In the genomic region with DNA sequence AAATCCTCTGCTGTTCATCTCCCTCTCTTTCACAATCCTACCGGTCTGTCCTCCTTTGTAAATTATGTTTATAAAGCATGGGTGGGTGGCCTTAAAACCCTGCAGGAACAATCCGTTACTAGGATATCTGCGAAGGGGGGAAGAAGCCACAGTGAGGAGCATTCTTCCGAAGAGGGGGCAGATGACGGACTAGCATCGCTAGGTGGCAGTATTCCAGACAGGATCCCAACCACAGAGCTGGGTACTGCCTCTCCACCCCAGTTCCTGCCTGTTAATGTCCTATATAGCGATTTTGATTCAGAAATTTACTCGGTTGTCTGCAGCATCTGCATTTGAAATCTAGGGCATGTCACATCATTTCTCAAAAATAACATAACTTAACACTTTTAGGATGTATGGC, we compare ENCODE assay signal across 9 mouse cellular contexts.
A peak's percentile ranks its signal among the peaks of the same experiment; 100 is the strongest.
DNase-seq lines count a peak whose midpoint lies in the region; ATAC-seq and TF ChIP-seq lines count a peak whose summit lies in the region.
"Had no signal": no experiment of that assay in that cellular context is flagged by ENCODE, and none has a peak within 500 bp of the region (broad histone marks: within the 10 kb centered on the region; RNA-seq: fewer than 3 reads in every experiment).

No protein-coding gene starts in this region.

- H3K4me1 ChIP-seq in embryonic facial prominence, embryonic 10.5 days = no peaks in the 10 kb centered on the region
- H3K4me1 ChIP-seq in heart, embryonic 16.5 days (ENCODE audit: control insufficient read depth, insufficient read depth, low read length) = no peaks in the 10 kb centered on the region
- no peaks in the 10 kb centered on the region for H3K4me1 ChIP-seq in liver, postnatal 0 days (ENCODE audit: insufficient read depth)
- no peaks in the 10 kb centered on the region for H3K4me1 ChIP-seq in neural tube, embryonic 15.5 days
- H3K4me1 ChIP-seq: embryonic facial prominence, embryonic 13.5 days had no signal

- TF ChIP-seq EP300 in liver, postnatal 0 days (IDR thresholded peaks at IDR 0.05; ENCODE audit: low read depth) = no peak

- peak overlapping the region; percentile 28; the same call in 1 of the 2 replicates for H3K4me2 ChIP-seq in heart, embryonic 16.5 days (ENCODE audit: low read depth, low read length)
- no peak overlapping the region for H3K4me2 ChIP-seq in liver, postnatal 0 days (ENCODE audit: low read depth, low read length)
- H3K4me2 ChIP-seq in neural tube, embryonic 15.5 days = 0 out of 2 replicates have a peak overlapping the region, but pooled peaks have one; percentile 5
- H3K4me2 ChIP-seq: embryonic facial prominence, embryonic 13.5 days had no signal

- peak; percentile 84 for DNase-seq in CD4-positive, CD25-positive, alpha-beta regulatory T cell, adult 2 months (ENCODE audit: low read depth, low spot score)
- DNase-seq in adrenal gland, postnatal 10 days = peak; percentile 84
- peak; percentile 67 for DNase-seq in embryonic facial prominence, embryonic 10.5 days (ENCODE audit: low spot score)
- peak; percentile 73 to 81 for DNase-seq in kidney, postnatal 4 days
- peak; percentile 66 for DNase-seq in liver, postnatal 0 days
- peak; percentile 51 for DNase-seq in thymus, postnatal 0 days (ENCODE audit: low spot score)

- no peaks in the 10 kb centered on the region for H3K9me3 ChIP-seq in embryonic facial prominence, embryonic 10.5 days
- no peaks in the 10 kb centered on the region for H3K9me3 ChIP-seq in heart, embryonic 16.5 days (replicated peaks; ENCODE audit: control insufficient read depth, low read length)
- H3K9me3 ChIP-seq in liver, postnatal 0 days (ENCODE audit: low read length) = no peaks in the 10 kb centered on the region
- no peaks in the 10 kb centered on the region for H3K9me3 ChIP-seq in neural tube, embryonic 15.5 days (replicated peaks)
- H3K9me3 ChIP-seq: embryonic facial prominence, embryonic 13.5 days had no signal

- 13% methylated on average over 8 of the region's 8 CpGs for WGBS in embryonic facial prominence, embryonic 10.5 days
- 12% methylated on average over 8 of the region's 8 CpGs for WGBS in heart, embryonic 16.5 days
- 11% methylated on average over 8 of the region's 8 CpGs for WGBS in liver, postnatal 0 days (ENCODE audit: insufficient replicate concordance)
- WGBS in neural tube, embryonic 15.5 days = 12% methylated on average over 8 of the region's 8 CpGs

- TF ChIP-seq CTCF in liver, postnatal 0 days (IDR thresholded peaks at IDR 0.05; ENCODE audit: low read depth) = peak; percentile 80

- no peaks in the 10 kb centered on the region for H3K27me3 ChIP-seq in embryonic facial prominence, embryonic 10.5 days (replicated peaks; ENCODE audit: low read depth, poor library complexity, severe bottlenecking)
- no peaks in the 10 kb centered on the region for H3K27me3 ChIP-seq in heart, embryonic 16.5 days (ENCODE audit: control insufficient read depth, insufficient read depth, low read length)
- no peaks in the 10 kb centered on the region for H3K27me3 ChIP-seq in liver, postnatal 0 days (ENCODE audit: insufficient read depth, low read length)
- no peaks in the 10 kb centered on the region for H3K27me3 ChIP-seq in neural tube, embryonic 15.5 days (replicated peaks)
- H3K27me3 ChIP-seq: embryonic facial prominence, embryonic 13.5 days had no signal

- no peaks in the 10 kb centered on the region for H3K36me3 ChIP-seq in embryonic facial prominence, embryonic 10.5 days (replicated peaks)
- no peaks in the 10 kb centered on the region for H3K36me3 ChIP-seq in heart, embryonic 16.5 days (ENCODE audit: control insufficient read depth, insufficient read depth)
- no peaks in the 10 kb centered on the region for H3K36me3 ChIP-seq in liver, postnatal 0 days (replicated peaks; ENCODE audit: insufficient read depth, low read length)
- no peaks in the 10 kb centered on the region for H3K36me3 ChIP-seq in neural tube, embryonic 15.5 days
- H3K36me3 ChIP-seq: embryonic facial prominence, embryonic 13.5 days had no signal

- H3K27ac ChIP-seq in embryonic facial prominence, embryonic 10.5 days (replicated peaks) = no peak overlapping the region
- no peak overlapping the region for H3K27ac ChIP-seq in heart, embryonic 16.5 days (ENCODE audit: low read length)
- no peak overlapping the region for H3K27ac ChIP-seq in liver, postnatal 0 days (ENCODE audit: low read depth)
- H3K27ac ChIP-seq in neural tube, embryonic 15.5 days (replicated peaks) = no peak overlapping the region
- H3K27ac ChIP-seq: embryonic facial prominence, embryonic 13.5 days had no signal

- H3K4me3 ChIP-seq in embryonic facial prominence, embryonic 10.5 days = no peak overlapping the region
- H3K4me3 ChIP-seq in heart, embryonic 16.5 days (ENCODE audit: low read length) = no peak overlapping the region
- no peak overlapping the region for H3K4me3 ChIP-seq in liver, postnatal 0 days (ENCODE audit: low read depth, low read length)
- no peak overlapping the region for H3K4me3 ChIP-seq in neural tube, embryonic 15.5 days (replicated peaks)
- H3K4me3 ChIP-seq: embryonic facial prominence, embryonic 13.5 days had no signal

- H3K9ac ChIP-seq in heart, embryonic 16.5 days (ENCODE audit: low read length) = no peak overlapping the region
- H3K9ac ChIP-seq in liver, postnatal 0 days (replicated peaks) = no peak overlapping the region
- no peak overlapping the region for H3K9ac ChIP-seq in neural tube, embryonic 15.5 days (replicated peaks)
- H3K9ac ChIP-seq: embryonic facial prominence, embryonic 13.5 days had no signal

- no peak for ATAC-seq in heart, embryonic 16.5 days (replicated peaks; ENCODE audit: extremely low read depth, insufficient read depth, low FRiP score)
- no peak for ATAC-seq in liver, postnatal 0 days
- no peak for ATAC-seq in neural tube, embryonic 15.5 days (ENCODE audit: low FRiP score)
